Mouse (Mus musculus) heart, adult 2 months (tissue): Measurements from ENCODE around the gene Aatf. TPM values are rescaled to one million over a fixed set of nuclear protein-coding genes. Genes with fewer than 3 reads are reported as not detected.

ENCODE experiments used
- DNase-seq, 2 experiments: peaks; one replicate each; pipeline ENCODE4 v3.0.0; 2021
- H3K27ac ChIP-seq: fragments of 200-600 bp; 2 replicates; pipeline ENCODE4 v1.8.1; 2022
- H3K27me3 ChIP-seq: fragments of 200-500 bp; 2 replicates; pipeline ENCODE4 v1.6.1; 2012; ENCODE audit warnings: mild to moderate bottlenecking, low read length, inconsistent platforms, mixed read lengths; ENCODE audit not compliant: control insufficient read depth, insufficient read depth
- H3K36me3 ChIP-seq: fragments of 200-500 bp; 2 replicates; pipeline ENCODE4 v1.6.1; 2012; ENCODE audit warnings: low read length, inconsistent platforms; ENCODE audit not compliant: control insufficient read depth, insufficient read depth
- H3K4me1 ChIP-seq: fragments of 200-500 bp; 2 replicates; pipeline ENCODE4 v1.6.1; 2011; ENCODE audit warnings: low read length; ENCODE audit not compliant: control insufficient read depth, insufficient read depth
- H3K4me3 ChIP-seq: fragments of 200-600 bp; 2 replicates; pipeline ENCODE4 v1.8.1; 2022
- H3K79me2 ChIP-seq: fragments of 200-500 bp; replicated peaks from 2 replicates; pipeline ENCODE4 v1.6.1; 2012; ENCODE audit warnings: mild to moderate bottlenecking, inconsistent platforms, low read length, moderate library complexity, mixed read lengths; ENCODE audit not compliant: control insufficient read depth, insufficient read depth
- H3K9ac ChIP-seq: fragments of 200-500 bp; 2 replicates; pipeline ENCODE4 v1.6.1; 2012; ENCODE audit warnings: low read depth, mild to moderate bottlenecking, control low read depth, inconsistent platforms, low read length, mixed read lengths
- CTCF ChIP-seq: fragments of 200-600 bp; IDR thresholded peaks from 2 replicates; pipeline ENCODE4 v1.8.1; 2022; ENCODE audit warnings: antibody characterized with exemption, mild to moderate bottlenecking, moderate library complexity
- EP300 ChIP-seq: fragments of 200-500 bp; IDR thresholded peaks from 2 replicates; pipeline ENCODE4 v1.6.1; 2011; ENCODE audit warnings: low read depth, low read length, control low read depth; ENCODE audit not compliant: insufficient read depth
- POLR2A ChIP-seq: fragments of 200-500 bp; IDR thresholded peaks from 2 replicates; pipeline ENCODE4 v1.6.1; 2011; ENCODE audit warnings: mild to moderate bottlenecking, low read depth, low read length, control low read depth; ENCODE audit not compliant: insufficient read depth
- WGBS: fragments of 180-500 bp; shearing (Covaris S2); methylation state at CpG from one replicate; pipeline ENCODE4 v1.1.7; 2018; 5-methylcytosine and 5-hydroxymethylcytosine counted together
- intact Hi-C: fragments of 180-260 bp; cut with DNase I; formaldehyde crosslinking; loops from one replicate; pipeline ENCODE4 v1.15.1; 2025
- polyA plus RNA-seq: library from polyadenylated mRNA; depleted of rRNA; stranded (reverse); fragments of >200 nt; gene quantifications from 2 replicates; pipeline ENCODE4 v1.2.3, GENCODE M21; 2012
- total RNA-seq, 2 experiments: library from RNA; stranded (reverse); gene quantifications; 2 replicates each; pipeline ENCODE4 v1.2.3; 2021

The Aatf gene
- total and polyA plus RNA-seq, 3 experiments, result 2.9 to 14.3 (median 13.8) TPM

GRCm38 (mm10) chr11:84480451-84480850 is 32.9 kb downstream of the Aatf start:
- TF ChIP-seq POLR2A (no peak), EP300 (no peak), CTCF (no peak)
- H3K9ac ChIP-seq, result no peak overlapping the region
- H3K4me1 ChIP-seq, result no peaks in the 10 kb centered on the region
- no peaks in the 10 kb centered on the region for H3K79me2 ChIP-seq
- intact Hi-C loops, result no loop called here
- H3K27me3 ChIP-seq, result no peaks in the 10 kb centered on the region
- no peak overlapping the region for H3K4me3 ChIP-seq
- DNase-seq, result no peak
- H3K36me3 ChIP-seq, result no peaks in the 10 kb centered on the region
- H3K27ac ChIP-seq, result no peak overlapping the region
- WGBS, result 52% methylated on average over 3 of the region's 3 CpGs

GRCm38 (mm10) chr11:84476641-84477040 is 36.7 kb downstream of the Aatf start:
- DNase-seq, result no peak
- Histone ChIP-seq H3K36me3 (no peaks in the 10 kb centered on the region), H3K27ac (no peak overlapping the region), H3K9ac (no peak overlapping the region), H3K27me3 (no peaks in the 10 kb centered on the region), H3K79me2 (no peaks in the 10 kb centered on the region), H3K4me3 (no peak overlapping the region), H3K4me1 (no peaks in the 10 kb centered on the region)
- WGBS, result 97% methylated on average over 2 of the region's 2 CpGs
- TF ChIP-seq EP300, result no peak
- TF ChIP-seq CTCF, result no peak
- no peak for TF ChIP-seq POLR2A
- intact Hi-C loops, result no loop called here

GRCm38 (mm10) chr11:84475991-84476390 is 37.3 kb downstream of the Aatf start:
- H3K4me1 ChIP-seq, result no peaks in the 10 kb centered on the region
- H3K79me2 ChIP-seq, result no peaks in the 10 kb centered on the region
- DNase-seq, result no peak
- no peaks in the 10 kb centered on the region for H3K36me3 ChIP-seq
- no peak overlapping the region for H3K27ac ChIP-seq
- intact Hi-C loops, result no loop called here
- no peak overlapping the region for H3K9ac ChIP-seq
- WGBS, result 90% methylated on average over 4 of the region's 4 CpGs
- H3K27me3 ChIP-seq, result no peaks in the 10 kb centered on the region
- H3K4me3 ChIP-seq, result no peak overlapping the region
- TF ChIP-seq CTCF (no peak), POLR2A (no peak), EP300 (no peak)

GRCm38 (mm10) chr11:84473093-84473667 is 40.1 kb downstream of the Aatf start:
- H3K27me3 ChIP-seq, result no peaks in the 10 kb centered on the region
- TF ChIP-seq CTCF (no peak), POLR2A (no peak), EP300 (no peak)
- no peak for DNase-seq
- intact Hi-C loops, result no loop called here
- WGBS, result 65% methylated on average over 4 of the region's 4 CpGs
- H3K4me3 ChIP-seq, result no peak overlapping the region
- H3K4me1 ChIP-seq, result no peaks in the 10 kb centered on the region
- no peaks in the 10 kb centered on the region for H3K36me3 ChIP-seq
- no peaks in the 10 kb centered on the region for H3K79me2 ChIP-seq
- H3K9ac ChIP-seq, result no peak overlapping the region
- no peak overlapping the region for H3K27ac ChIP-seq

DNA sequence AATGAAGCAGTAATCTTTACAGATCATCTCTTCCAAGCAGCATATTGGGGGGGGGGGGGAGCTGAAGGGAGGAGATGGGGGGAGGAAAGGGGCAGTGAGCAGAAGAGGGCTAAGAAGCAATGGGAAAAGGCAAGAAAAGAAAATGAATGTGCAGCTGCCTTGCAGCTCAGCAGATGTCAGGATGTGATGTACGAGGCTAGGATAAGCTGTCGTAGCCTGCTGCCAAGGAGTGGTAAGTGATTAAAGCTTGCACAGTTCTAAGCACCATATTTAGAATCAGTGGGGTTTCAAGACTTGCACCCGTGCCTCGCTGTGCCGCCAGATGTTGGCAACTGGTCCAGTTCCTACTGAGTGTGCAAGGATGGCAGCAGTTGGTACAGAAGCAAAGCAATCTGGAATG is 48.8 kb downstream of the Aatf start:
- Histone ChIP-seq H3K27ac (no peak overlapping the region), H3K27me3 (no peaks in the 10 kb centered on the region), H3K79me2 (no peaks in the 10 kb centered on the region), H3K4me1 (no peaks in the 10 kb centered on the region), H3K36me3 (no peaks in the 10 kb centered on the region), H3K4me3 (no peak overlapping the region), H3K9ac (no peak overlapping the region)
- DNase-seq, result no peak
- TF ChIP-seq EP300, result no peak
- no peak for TF ChIP-seq CTCF
- TF ChIP-seq POLR2A, result no peak
- WGBS, result 66% methylated on average over 5 of the region's 5 CpGs
- intact Hi-C loops, result no loop called here

DNA sequence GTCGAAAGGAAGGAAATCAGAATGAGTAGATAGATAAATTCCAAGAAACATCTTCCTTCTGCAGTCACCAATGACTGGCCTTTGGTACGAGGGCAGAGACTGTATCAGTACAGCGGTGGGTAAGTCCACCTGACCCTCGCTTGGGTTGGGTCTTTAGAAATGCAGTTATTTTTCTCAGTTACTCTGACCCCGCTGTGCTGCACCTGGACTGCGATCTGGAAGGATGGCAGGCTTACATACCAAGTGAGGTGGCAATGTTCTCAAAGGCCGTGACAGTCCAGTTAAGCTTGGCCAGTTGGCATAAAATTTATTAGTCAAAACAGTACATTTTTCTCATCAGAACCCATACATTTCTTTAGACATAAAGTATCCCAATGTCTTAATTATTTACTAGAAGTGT is 59.4 kb downstream of the Aatf start:
- no peak overlapping the region for H3K27ac ChIP-seq
- H3K9ac ChIP-seq, result no peak overlapping the region
- no peaks in the 10 kb centered on the region for H3K36me3 ChIP-seq
- H3K4me1 ChIP-seq, result no peaks in the 10 kb centered on the region; the same call in 1 of the 2 replicates
- no peak overlapping the region for H3K4me3 ChIP-seq
- no peaks in the 10 kb centered on the region for H3K79me2 ChIP-seq
- WGBS, result 93% methylated on average over 7 of the region's 7 CpGs
- no peak for TF ChIP-seq POLR2A
- no peak for TF ChIP-seq EP300
- no peak for TF ChIP-seq CTCF
- no peak for DNase-seq
- H3K27me3 ChIP-seq, result no peaks in the 10 kb centered on the region
- intact Hi-C loops, result no loop called here
